Mouse (Mus musculus): ENCODE measurements around the gene Gab3.
"Not testable (repeated sequence)": the region's sequence is repeated elsewhere in the genome, so short reads cannot be mapped to it uniquely, and the experiment has no call there.

Gene Gab3

GRCm38 (mm10) chrX:75044595-75044994 lies 40.7 kb downstream of the Gab3 start:
- in situ Hi-C loops (cut with MboI; ENCODE audit: unreplicated experiment in 2 of 2): no loop called here

GRCm38 (mm10) chrX:75036626-75037025 lies 48.6 kb downstream of the Gab3 start:
- in situ Hi-C loops (cut with MboI; ENCODE audit: unreplicated experiment in 2 of 2): no loop called here

GRCm38 (mm10) chrX:75035162-75035561 lies 50.1 kb downstream of the Gab3 start:
- in situ Hi-C loops (cut with MboI; ENCODE audit: unreplicated experiment in 2 of 2): no loop called here

- in situ Hi-C loops (cut with MboI; ENCODE audit: unreplicated experiment in 2 of 2): not testable (repeated sequence)
Measured at GRCm38 (mm10) chrX:75034054-75034453, 51.2 kb downstream of the Gab3 start.

- in situ Hi-C loops (cut with MboI; ENCODE audit: unreplicated experiment in 2 of 2): no loop called here
Measured at GRCm38 (mm10) chrX:74983734-74984133, 101.5 kb downstream of the Gab3 start.

GRCm38 (mm10) chrX:74962899-74963298 lies 122.4 kb downstream of the Gab3 start:
- in situ Hi-C loops (cut with MboI; ENCODE audit: unreplicated experiment in 2 of 2): loop anchor here in 1 of 2 experiments (25.0 kb wide), 1 partner anchor 124 kb away; the partner anchor contains the start of genes Dkc1 and Gab3

- in situ Hi-C loops (cut with MboI; ENCODE audit: unreplicated experiment in 2 of 2): loop anchor here in 1 of 2 experiments (25.0 kb wide), 1 partner anchor 128 kb away; the partner anchor contains the start of genes Dkc1 and Gab3
Measured at GRCm38 (mm10) chrX:74959161-74959560, 126.1 kb downstream of the Gab3 start.
